Mouse (Mus musculus) intestine, embryonic 15.5 days (tissue): Measurements from ENCODE around the gene 4931406C07Rik. TPM values are rescaled to one million over a fixed set of nuclear protein-coding genes. Genes with fewer than 3 reads are reported as not detected.

Experiments
- polyA plus RNA-seq: library from polyadenylated mRNA; unstranded; fragments of >200 nt; fragmentation: Nextera tagmentation; extraction: Ambion mirVana; gene quantifications from 2 replicates; pipeline ENCODE4 v1.2.1, GENCODE M21; 2015

The 4931406C07Rik gene
- polyA plus RNA-seq, 1 experiment from 2014 or later: 9.6 TPM

Other genes with a start within 250 kb of the 4931406C07Rik start
- not detected in 2 replicates for gene Hephl1, start 194.3 kb downstream of the 4931406C07Rik start, polyA plus RNA-seq
- 7.9 and 8.3 TPM in 2 replicates for gene Vstm5, start 67.4 kb downstream of the 4931406C07Rik start, polyA plus RNA-seq
- 31.0 and 34.5 TPM in 2 replicates for gene Med17, start 26.5 kb downstream of the 4931406C07Rik start, polyA plus RNA-seq
- 79.1 and 82.8 TPM in 2 replicates for gene Taf1d, start 234 bp downstream of the 4931406C07Rik start, polyA plus RNA-seq
- gene Cep295, start 51.3 kb upstream of the 4931406C07Rik start, polyA plus RNA-seq: 11.6 and 11.7 TPM in 2 replicates
- 3.2 and 4.1 TPM in 2 replicates for gene Smco4, start 187.0 kb upstream of the 4931406C07Rik start, polyA plus RNA-seq